Mouse (Mus musculus) lung, embryonic 14.5 days (tissue): ENCODE results near the gene Nup50. TPM values are rescaled to one million over a fixed set of nuclear protein-coding genes. Genes with fewer than 3 reads are reported as not detected.
A peak's percentile ranks its signal among the peaks of the same experiment; 100 is the strongest.

Experiments
- ATAC-seq: fragments of 200-750 bp; cut with Nextera tagmentation; 2 replicates; pipeline ENCODE4 v1.8.0; 2017; ENCODE audit warnings: mild to moderate bottlenecking, moderate TSS enrichment, moderate library complexity; ENCODE audit not compliant: insufficient read depth
- DNase-seq: peaks from one replicate; pipeline ENCODE4 v3.0.0-alpha.2; 2015
- H3K27ac ChIP-seq: fragments of 300-500 bp; sonication (generic); 2 replicates; pipeline ENCODE4 v1.5.1; 2014; ENCODE audit warnings: low read depth, mild to moderate bottlenecking, moderate library complexity
- H3K27me3 ChIP-seq: fragments of 300-500 bp; sonication (generic); 2 replicates; pipeline ENCODE4 v1.6.1; 2014; ENCODE audit warnings: low read length, control low read depth; ENCODE audit not compliant: insufficient read depth
- H3K36me3 ChIP-seq: fragments of 300-500 bp; sonication (generic); 2 replicates; pipeline ENCODE4 v1.6.1; 2014; ENCODE audit warnings: control low read depth; ENCODE audit not compliant: insufficient read depth
- H3K4me1 ChIP-seq: fragments of 300-500 bp; sonication (generic); 2 replicates; pipeline ENCODE4 v1.6.1; 2014; ENCODE audit warnings: antibody characterized with exemption, control low read depth; ENCODE audit not compliant: insufficient read depth
- H3K4me2 ChIP-seq: fragments of 300-500 bp; sonication (generic); 2 replicates; pipeline ENCODE4 v1.6.1; 2014; ENCODE audit warnings: mild to moderate bottlenecking
- H3K4me3 ChIP-seq: fragments of 300-500 bp; sonication (generic); 2 replicates; pipeline ENCODE4 v1.5.1; 2014; ENCODE audit warnings: low read depth, low read length
- H3K9ac ChIP-seq: fragments of 300-500 bp; sonication (generic); 2 replicates; pipeline ENCODE4 v1.6.1; 2014
- H3K9me3 ChIP-seq: fragments of 300-500 bp; sonication (generic); 2 replicates; pipeline ENCODE4 v1.6.1; 2016; ENCODE audit warnings: low read depth, low read length, control low read depth
- CTCF ChIP-seq: IDR thresholded peaks from 2 replicates; pipeline ENCODE4 v1.5.1; 2016; ENCODE audit warnings: antibody characterized with exemption, low read depth
- WGBS: fragments of 180-500 bp; shearing (Covaris S2); extraction: QIAGEN DNeasy Blood & Tissue Kit; methylation state at CpG from one replicate; pipeline ENCODE4 v1.1.7; 2014; 5-methylcytosine and 5-hydroxymethylcytosine counted together
- microRNA-seq: library from miRNA; unstranded; fragments of <30 nt; microRNA quantifications from one replicate; pipeline ENCODE4, GENCODE M21; 2016; ENCODE audit warnings: borderline number of aligned reads
- polyA plus RNA-seq: library from polyadenylated mRNA; unstranded; fragments of >200 nt; fragmentation: Nextera tagmentation; extraction: Ambion mirVana; gene quantifications from 2 replicates; pipeline ENCODE4 v1.2.1, GENCODE M21; 2014

Gene Nup50
- polyA plus RNA-seq, 1 experiment from 2014 or later, result 48.2 TPM

- WGBS, result 65% methylated on average over 7 of the region's 7 CpGs
- Histone ChIP-seq H3K36me3 (no peaks in the 10 kb centered on the region), H3K4me2 (no peak overlapping the region), H3K9me3 (no peaks in the 10 kb centered on the region), H3K9ac (no peak overlapping the region), H3K27me3 (no peaks in the 10 kb centered on the region), H3K4me1 (0 out of 2 replicates have a peak, but pooled peaks cover 4% of the 10 kb centered on the region), H3K27ac (no peak overlapping the region), H3K4me3 (no peak overlapping the region)
- no peak for TF ChIP-seq CTCF
- DNase-seq, result no peak
- no peak for ATAC-seq
Observed at GRCm38 (mm10) chr15:84989771-84990170, 66.6 kb downstream of the Nup50 start.

Small RNA genes lying within 50 kb of the gene (microRNA-seq; reads per million reads assigned to microRNA genes)
- gene Mir1249, result 36.8 reads per million, percentile 39 among the genes with 10 or more reads in this experiment

Other genes starting within 250 kb of the Nup50 start
- gene Arhgap8, start 203.4 kb upstream of the Nup50 start, polyA plus RNA-seq, result 17.4 and 18.1 TPM in 2 replicates
- 0.88 and 1.8 TPM in 2 replicates for gene Phf21b, start 67.4 kb upstream of the Nup50 start, polyA plus RNA-seq
- gene Gm29666, start 3.4 kb upstream of the Nup50 start, polyA plus RNA-seq, result 0.47 and 0.63 TPM in 2 replicates
- 11.6 and 13.5 TPM in 2 replicates for gene 5031439G07Rik, start 65.1 kb downstream of the Nup50 start, polyA plus RNA-seq
- gene Upk3a, start 93.7 kb downstream of the Nup50 start, polyA plus RNA-seq, result 2.4 and 3.3 TPM in 2 replicates
- 37.0 and 37.5 TPM in 2 replicates for gene Fam118a, start 105.5 kb downstream of the Nup50 start, polyA plus RNA-seq
- gene Smc1b, start 208.6 kb downstream of the Nup50 start, polyA plus RNA-seq, result 0.16 and 0.21 TPM in 2 replicates
- gene Ribc2, start 208.7 kb downstream of the Nup50 start, polyA plus RNA-seq, result 0.36 and 0.37 TPM in 2 replicates